Mouse (Mus musculus) heart, postnatal 0 days (tissue): ENCODE measurements at regions not wholly inside any gene's neighbourhood (a gene's known extent, or its start where the extent isn't known, plus 50 kb on each side); places are given as distances from the start of the nearest gene placed in this dataset.

ENCODE experiments used
- CTCF ChIP-seq: IDR thresholded peaks from 2 replicates; pipeline ENCODE4 v1.5.1; 2016; ENCODE audit warnings: antibody characterized with exemption, control low read depth, low read depth
- EP300 ChIP-seq: IDR thresholded peaks from 2 replicates; pipeline ENCODE4 v1.6.1; 2016; ENCODE audit warnings: antibody characterized with exemption, low read depth

GRCm38 (mm10) chr7:70847450-70847993, 481.0 kb upstream of the Nr2f2 start:
- TF ChIP-seq CTCF, result no peak
- no peak for TF ChIP-seq EP300
